ENCODE assay signal across 20 mouse cellular contexts in genomic region chr4:129494681-129495080, GRCm38 (mm10). TPM values are rescaled to one million over a fixed set of nuclear protein-coding genes. Genes with fewer than 3 reads are reported as not detected.
DNase-seq lines count a peak whose midpoint lies in the region; ATAC-seq and TF ChIP-seq lines count a peak whose summit lies in the region.
"Had no signal": no experiment of that assay in that cellular context is flagged by ENCODE, and none has a peak within 500 bp of the region (broad histone marks: within the 10 kb centered on the region; RNA-seq: fewer than 3 reads in every experiment).

No protein-coding gene starts in this region.

- H3K27ac ChIP-seq in heart, embryonic 12.5 days (ENCODE audit: poor library complexity, severe bottlenecking) = 0 out of 2 replicates have a peak overlapping the region, but pooled peaks have one; percentile 57
- no peak overlapping the region for H3K27ac ChIP-seq in heart, embryonic 10.5 days
- no peak overlapping the region for H3K27ac ChIP-seq in midbrain, postnatal 0 days (ENCODE audit: low read depth, low read length)
- no peak overlapping the region for H3K27ac ChIP-seq in midbrain, embryonic 14.5 days (replicated peaks; ENCODE audit: low read depth, low read length)
- H3K27ac ChIP-seq in cortical plate, adult 2 months (ENCODE audit: insufficient read depth, low read length) = no peak overlapping the region

- no peak overlapping the region for H3K4me3 ChIP-seq in heart, embryonic 12.5 days
- no peak overlapping the region for H3K4me3 ChIP-seq in heart, embryonic 10.5 days
- H3K4me3 ChIP-seq in midbrain, postnatal 0 days (ENCODE audit: low read depth, low read length) = no peak overlapping the region
- no peak overlapping the region for H3K4me3 ChIP-seq in midbrain, embryonic 14.5 days (replicated peaks; ENCODE audit: low read depth, low read length)
- no peak overlapping the region for H3K4me3 ChIP-seq in cortical plate, adult 2 months (ENCODE audit: insufficient read depth, low read length)
- H3K4me3 ChIP-seq: megakaryocyte, embryonic 14.5 days had no signal

- no peak overlapping the region for H3K4me2 ChIP-seq in heart, embryonic 12.5 days
- no peak overlapping the region for H3K4me2 ChIP-seq in midbrain, postnatal 0 days (ENCODE audit: low read depth, low read length, poor library complexity, severe bottlenecking)
- no peak overlapping the region for H3K4me2 ChIP-seq in midbrain, embryonic 14.5 days (ENCODE audit: low read length)

- TF ChIP-seq POLR2A in cortical plate, adult 2 months (IDR thresholded peaks at IDR 0.05; ENCODE audit: extremely low read depth, insufficient read depth, low read length) = no peak

- H3K9ac ChIP-seq in heart, embryonic 12.5 days = no peak overlapping the region
- no peak overlapping the region for H3K9ac ChIP-seq in midbrain, postnatal 0 days (replicated peaks; ENCODE audit: low read length, poor library complexity, severe bottlenecking)
- H3K9ac ChIP-seq in midbrain, embryonic 14.5 days (replicated peaks; ENCODE audit: low read length) = no peak overlapping the region

- no peak for ATAC-seq in heart, embryonic 12.5 days (ENCODE audit: insufficient number of reproducible peaks, low FRiP score)
- ATAC-seq in midbrain, postnatal 0 days (ENCODE audit: low FRiP score) = no peak
- no peak for ATAC-seq in midbrain, embryonic 14.5 days (ENCODE audit: low FRiP score, low TSS enrichment)
- ATAC-seq: forebrain, embryonic 14.5 days had no signal

- no peak for DNase-seq in heart, embryonic 10.5 days (ENCODE audit: low spot score)
- DNase-seq in kidney, postnatal 10 days = peak; percentile 51
- no peak for DNase-seq in kidney, postnatal 14 days
- DNase-seq in midbrain, postnatal 0 days (ENCODE audit: low spot score) = no peak
- DNase-seq in midbrain, embryonic 14.5 days = no peak
- no peak for DNase-seq in left cerebral cortex, postnatal 10 days (ENCODE audit: extremely low spot score in 1 of 2, low spot score in 2 of 2)
- DNase-seq: adrenal gland, adult 8-10 months; cerebellum, adult 8-10 months; gastrocnemius, postnatal 10 days; left cerebral cortex, postnatal 4 days; lung, adult 18-20 months; thymus, adult 18-20 months had no signal

- TF ChIP-seq CTCF in midbrain, postnatal 0 days (IDR thresholded peaks at IDR 0.05) = peak; percentile 45
- TF ChIP-seq CTCF in cortical plate, adult 2 months (IDR thresholded peaks at IDR 0.05; ENCODE audit: extremely low read depth, insufficient read depth, low read length) = 0 out of 2 replicates have a peak, but pooled peaks have one; percentile 4

- intact Hi-C loops in left cerebral cortex, postnatal 10 days (cut with DNase I) = loop anchor here (5.0 kb wide), 1 partner anchor 113 kb away; no protein-coding TSS in a partner anchor

- peaks cover 29% of the 10 kb centered on the region for H3K27me3 ChIP-seq in heart, embryonic 12.5 days (replicated peaks)
- H3K27me3 ChIP-seq in heart, embryonic 10.5 days (ENCODE audit: insufficient read depth, poor library complexity, severe bottlenecking) = peaks cover 39% of the 10 kb centered on the region
- H3K27me3 ChIP-seq in midbrain, postnatal 0 days (ENCODE audit: insufficient read depth, low read length) = no peaks in the 10 kb centered on the region
- peaks cover 22% of the 10 kb centered on the region for H3K27me3 ChIP-seq in midbrain, embryonic 14.5 days (ENCODE audit: control insufficient read depth, insufficient read depth, low read length)

- WGBS in heart, embryonic 12.5 days = 68% methylated on average over 7 of the region's 7 CpGs
- 66% methylated on average over 7 of the region's 7 CpGs for WGBS in heart, embryonic 10.5 days
- 72% methylated on average over 7 of the region's 7 CpGs for WGBS in midbrain, postnatal 0 days
- 66% methylated on average over 7 of the region's 7 CpGs for WGBS in midbrain, embryonic 14.5 days

- H3K9me3 ChIP-seq in heart, embryonic 12.5 days (replicated peaks) = no peaks in the 10 kb centered on the region
- no peaks in the 10 kb centered on the region for H3K9me3 ChIP-seq in heart, embryonic 10.5 days
- H3K9me3 ChIP-seq in midbrain, postnatal 0 days (ENCODE audit: low read length) = no peaks in the 10 kb centered on the region
- no peaks in the 10 kb centered on the region for H3K9me3 ChIP-seq in midbrain, embryonic 14.5 days (ENCODE audit: control insufficient read depth, low read length)
- H3K9me3 ChIP-seq: megakaryocyte, embryonic 14.5 days had no signal

- H3K36me3 ChIP-seq in heart, embryonic 12.5 days = no peaks in the 10 kb centered on the region
- 0 out of 2 replicates have a peak, but pooled peaks cover 2% of the 10 kb centered on the region for H3K36me3 ChIP-seq in heart, embryonic 10.5 days
- no peaks in the 10 kb centered on the region for H3K36me3 ChIP-seq in midbrain, postnatal 0 days (ENCODE audit: insufficient read depth, low read length)
- H3K36me3 ChIP-seq in midbrain, embryonic 14.5 days (ENCODE audit: control insufficient read depth, insufficient read depth, low read length) = no peaks in the 10 kb centered on the region

- H3K4me1 ChIP-seq in heart, embryonic 12.5 days (replicated peaks) = peaks cover 46% of the 10 kb centered on the region
- peaks cover 48% of the 10 kb centered on the region for H3K4me1 ChIP-seq in heart, embryonic 10.5 days
- peaks cover 13% of the 10 kb centered on the region for H3K4me1 ChIP-seq in midbrain, postnatal 0 days (ENCODE audit: insufficient read depth, low read length)
- H3K4me1 ChIP-seq in midbrain, embryonic 14.5 days (ENCODE audit: control insufficient read depth, insufficient read depth, low read length) = peaks cover 24% of the 10 kb centered on the region
- H3K4me1 ChIP-seq in cortical plate, adult 2 months (ENCODE audit: control insufficient read depth, insufficient read depth, low read length) = no peaks in the 10 kb centered on the region

RNA-seq across cellular contexts. Expression of gene Fam229a, which starts 3.7 kb away (rescaled TPM):
- 0.32 TPM in 1 of 2 replicates, not detected in the other for polyA plus RNA-seq in heart, embryonic 12.5 days (2016; fragmentation: Nextera tagmentation; extraction: Ambion mirVana)
- not detected in 2 replicates for polyA plus RNA-seq in heart, embryonic 10.5 days (2016; fragmentation: Nextera tagmentation; extraction: Ambion mirVana)
- 2.2 TPM in 1 of 2 replicates, not detected in the other for total RNA-seq in midbrain, postnatal 0 days (2014; rRNA removed)
- 4.3 and 5.4 TPM in 2 replicates for polyA plus RNA-seq in midbrain, postnatal 0 days (2015; fragmentation: Nextera tagmentation; extraction: Ambion mirVana)
- 0.69 TPM in 1 of 2 replicates, not detected in the other for polyA plus RNA-seq in midbrain, embryonic 14.5 days (2014; fragmentation: Nextera tagmentation; extraction: Ambion mirVana)
- 0.79 and 0.88 TPM in 2 replicates for polyA plus RNA-seq in cortical plate, adult 2 months (2012; rRNA removed)
- 1 to 10 TPM in 1 of 2 experiments, not detected in 1; 1.8 TPM for total RNA-seq in left cerebral cortex, postnatal 10 days (2021)
- total RNA-seq: gastrocnemius, postnatal 10 days; heart, postnatal 25 days; left cerebral cortex, postnatal 4 days; neutrophil, adult 5-6 weeks had no signal
- polyA plus RNA-seq: forebrain, embryonic 14.5 days; intestine, embryonic 14.5 days had no signal

RNA-seq across cellular contexts. Expression of gene Tssk3, which starts 3.9 kb away (rescaled TPM):
- not detected in 2 replicates for polyA plus RNA-seq in heart, embryonic 12.5 days (2016; fragmentation: Nextera tagmentation; extraction: Ambion mirVana)
- polyA plus RNA-seq in heart, embryonic 10.5 days (2016; fragmentation: Nextera tagmentation; extraction: Ambion mirVana) = not detected in 2 replicates
- 0.16 and 2.5 TPM in 2 replicates for total RNA-seq in midbrain, postnatal 0 days (2014; rRNA removed)
- polyA plus RNA-seq in midbrain, postnatal 0 days (2015; fragmentation: Nextera tagmentation; extraction: Ambion mirVana) = 1.7 and 1.8 TPM in 2 replicates
- 0.38 and 0.74 TPM in 2 replicates for polyA plus RNA-seq in midbrain, embryonic 14.5 days (2014; fragmentation: Nextera tagmentation; extraction: Ambion mirVana)
- 0.19 and 0.36 TPM in 2 replicates for polyA plus RNA-seq in cortical plate, adult 2 months (2012; rRNA removed)
- 1 to 10 TPM in 1 of 2 experiments, under 1 TPM in 1; 0.36 to 1.1 TPM for total RNA-seq in left cerebral cortex, postnatal 10 days (2021)
- total RNA-seq: adrenal gland, adult 8-10 months; gastrocnemius, postnatal 10 days; heart, postnatal 25 days; layer of hippocampus, postnatal 14 days; neutrophil, adult 5-6 weeks had no signal
- polyA plus RNA-seq: forebrain, embryonic 14.5 days; intestine, embryonic 14.5 days had no signal

RNA-seq across cellular contexts. Expression of gene Marcksl1, which starts 18.7 kb away (rescaled TPM):
- 515 and 518 TPM in 2 replicates for polyA plus RNA-seq in heart, embryonic 12.5 days (2016; fragmentation: Nextera tagmentation; extraction: Ambion mirVana)
- 535 and 802 TPM in 2 replicates for polyA plus RNA-seq in heart, embryonic 10.5 days (2016; fragmentation: Nextera tagmentation; extraction: Ambion mirVana)
- 1,529 and 1,586 TPM in 2 replicates for total RNA-seq in midbrain, postnatal 0 days (2014; rRNA removed)
- 1,678 and 1,776 TPM in 2 replicates for polyA plus RNA-seq in midbrain, postnatal 0 days (2015; fragmentation: Nextera tagmentation; extraction: Ambion mirVana)
- 1,591 and 1,713 TPM in 2 replicates for polyA plus RNA-seq in midbrain, embryonic 14.5 days (2014; fragmentation: Nextera tagmentation; extraction: Ambion mirVana)
- polyA plus RNA-seq in cortical plate, adult 2 months (2012; rRNA removed) = 129 and 134 TPM in 2 replicates
- 100 to 1,000 TPM; 884 to 935 TPM for total RNA-seq in left cerebral cortex, postnatal 10 days (2021)

RNA-seq across cellular contexts. Expression of gene Bsdc1, which starts 33.3 kb away (rescaled TPM):
- polyA plus RNA-seq in heart, embryonic 12.5 days (2016; fragmentation: Nextera tagmentation; extraction: Ambion mirVana) = 25.6 and 26.8 TPM in 2 replicates
- 22.4 and 22.9 TPM in 2 replicates for polyA plus RNA-seq in heart, embryonic 10.5 days (2016; fragmentation: Nextera tagmentation; extraction: Ambion mirVana)
- 53.7 and 58.9 TPM in 2 replicates for total RNA-seq in midbrain, postnatal 0 days (2014; rRNA removed)
- 27.0 and 27.1 TPM in 2 replicates for polyA plus RNA-seq in midbrain, postnatal 0 days (2015; fragmentation: Nextera tagmentation; extraction: Ambion mirVana)
- polyA plus RNA-seq in midbrain, embryonic 14.5 days (2014; fragmentation: Nextera tagmentation; extraction: Ambion mirVana) = 31.4 and 35.7 TPM in 2 replicates
- 27.9 and 28.3 TPM in 2 replicates for polyA plus RNA-seq in cortical plate, adult 2 months (2012; rRNA removed)
- total RNA-seq in left cerebral cortex, postnatal 10 days (2021) = 10 to 100 TPM; 40.8 to 46.6 TPM

RNA-seq across cellular contexts. Expression of gene Hdac1, which starts 47.8 kb away (rescaled TPM):
- 140 and 146 TPM in 2 replicates for polyA plus RNA-seq in heart, embryonic 12.5 days (2016; fragmentation: Nextera tagmentation; extraction: Ambion mirVana)
- 201 and 237 TPM in 2 replicates for polyA plus RNA-seq in heart, embryonic 10.5 days (2016; fragmentation: Nextera tagmentation; extraction: Ambion mirVana)
- total RNA-seq in midbrain, postnatal 0 days (2014; rRNA removed) = 28.3 and 31.2 TPM in 2 replicates
- 48.4 and 48.9 TPM in 2 replicates for polyA plus RNA-seq in midbrain, postnatal 0 days (2015; fragmentation: Nextera tagmentation; extraction: Ambion mirVana)
- 73.6 and 101 TPM in 2 replicates for polyA plus RNA-seq in midbrain, embryonic 14.5 days (2014; fragmentation: Nextera tagmentation; extraction: Ambion mirVana)
- polyA plus RNA-seq in cortical plate, adult 2 months (2012; rRNA removed) = 55.4 and 61.7 TPM in 2 replicates
- total RNA-seq in left cerebral cortex, postnatal 10 days (2021) = 10 to 100 TPM; 29.4 to 33.0 TPM
